Mouse (Mus musculus) liver, postnatal 0 days (tissue): ENCODE results near the gene Smndc1. TPM values are rescaled to one million over a fixed set of nuclear protein-coding genes. Genes with fewer than 3 reads are reported as not detected.

ENCODE experiments used
- ATAC-seq: fragments of 200-750 bp; cut with Nextera tagmentation; 2 replicates; pipeline ENCODE4 v1.8.0; 2017; ENCODE audit warnings: mild to moderate bottlenecking, moderate library complexity
- DNase-seq: peaks from one replicate; pipeline ENCODE4 v3.0.0-alpha.2; 2016
- H3K27ac ChIP-seq: fragments of 300-500 bp; sonication (generic); 2 replicates; pipeline ENCODE4 v1.5.1; 2014; ENCODE audit warnings: antibody characterized with exemption, moderate library complexity, mild to moderate bottlenecking, low read depth
- H3K27me3 ChIP-seq: fragments of 300-500 bp; sonication (generic); 2 replicates; pipeline ENCODE4 v1.6.1; 2014; ENCODE audit warnings: low read length, control low read depth, mixed read lengths; ENCODE audit not compliant: insufficient read depth
- H3K36me3 ChIP-seq: fragments of 300-500 bp; sonication (generic); replicated peaks from 2 replicates; pipeline ENCODE4 v1.6.1; 2014; ENCODE audit warnings: mild to moderate bottlenecking, control low read depth, low read length, moderate library complexity, mixed read lengths; ENCODE audit not compliant: insufficient read depth
- H3K4me1 ChIP-seq: fragments of 300-500 bp; sonication (generic); 2 replicates; pipeline ENCODE4 v1.6.1; 2014; ENCODE audit warnings: antibody characterized with exemption, mild to moderate bottlenecking, control low read depth; ENCODE audit not compliant: insufficient read depth
- H3K4me2 ChIP-seq: fragments of 300-500 bp; sonication (generic); 2 replicates; pipeline ENCODE4 v1.6.1; 2014; ENCODE audit warnings: low read depth, mild to moderate bottlenecking, low read length, moderate library complexity, mixed read lengths
- H3K4me3 ChIP-seq: fragments of 300-500 bp; sonication (generic); 2 replicates; pipeline ENCODE4 v1.5.1; 2014; ENCODE audit warnings: low read depth, low read length
- H3K9ac ChIP-seq: fragments of 300-500 bp; sonication (generic); replicated peaks from 2 replicates; pipeline ENCODE4 v1.6.1; 2014; ENCODE audit warnings: mild to moderate bottlenecking, moderate library complexity
- H3K9me3 ChIP-seq: fragments of 300-500 bp; sonication (generic); 2 replicates; pipeline ENCODE4 v1.6.1; 2016; ENCODE audit warnings: mild to moderate bottlenecking, control low read depth, low read length, mixed read lengths
- CTCF ChIP-seq: sonication (generic); IDR thresholded peaks from 2 replicates; pipeline ENCODE4 v1.5.1; 2016; ENCODE audit warnings: antibody characterized with exemption, low read depth
- EP300 ChIP-seq: IDR thresholded peaks from 2 replicates; pipeline ENCODE4 v1.6.1; 2016; ENCODE audit warnings: antibody characterized with exemption, low read depth, mild to moderate bottlenecking
- whole genome bisulfite sequencing: fragments of 180-500 bp; shearing (Covaris S2); extraction: QIAGEN DNeasy Blood & Tissue Kit; methylation state at CpG from one replicate; pipeline ENCODE4 v1.1.7; 2014; ENCODE audit not compliant: insufficient replicate concordance; 5-methylcytosine and 5-hydroxymethylcytosine counted together
- polyA plus RNA-seq: library from polyadenylated mRNA; unstranded; fragments of >200 nt; fragmentation: Nextera tagmentation; extraction: Ambion mirVana; gene quantifications from 2 replicates; pipeline ENCODE4 v1.2.1, GENCODE M21; 2015

Gene Smndc1
- polyA plus RNA-seq, 1 experiment from 2014 or later: 18.9 TPM

DNA sequence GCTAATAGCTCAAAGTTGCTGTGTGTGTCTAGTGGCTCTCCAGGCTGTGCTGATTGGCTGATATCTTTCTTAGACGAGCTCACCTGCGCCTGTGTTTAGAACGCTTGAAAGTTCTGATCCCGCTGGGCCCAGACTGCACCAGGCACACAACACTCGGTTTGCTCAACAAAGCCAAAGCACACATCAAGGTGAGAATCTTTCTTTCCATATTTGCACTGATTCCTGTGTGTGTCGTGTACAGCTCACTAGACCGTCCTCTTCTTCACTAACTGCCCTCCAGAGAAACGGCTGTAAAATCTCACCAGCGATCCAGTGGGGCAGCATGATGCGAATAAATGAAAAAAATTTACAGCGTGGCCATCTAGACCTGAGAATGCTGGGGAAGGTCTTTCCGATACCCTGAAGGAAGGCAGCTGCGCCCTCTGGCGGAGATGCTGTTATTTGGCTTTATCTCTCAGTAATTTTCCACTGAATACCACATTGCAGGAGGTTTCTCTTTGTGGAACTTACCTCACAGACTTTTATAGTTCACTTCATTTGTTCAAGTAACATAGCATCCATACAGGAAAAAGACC lies 20.8 kb downstream of the Smndc1 start:
- 37% methylated on average over 14 of the region's 14 CpGs for whole genome bisulfite sequencing
- Histone ChIP-seq H3K9ac (0 out of 2 replicates have a peak overlapping the region, but pooled peaks have one; percentile 21), H3K36me3 (peaks cover 34% of the 10 kb centered on the region), H3K4me3 (no peak overlapping the region), H3K4me1 (peaks cover 4% of the 10 kb centered on the region; the same call in 1 of the 2 replicates), H3K27me3 (no peaks in the 10 kb centered on the region), H3K4me2 (peak overlapping the region; percentile 42; the same call in 1 of the 2 replicates), H3K9me3 (no peaks in the 10 kb centered on the region), H3K27ac (no peak overlapping the region)
- peak; percentile 60 for ATAC-seq
- TF ChIP-seq EP300 (no peak), CTCF (peak; percentile 92)
- DNase-seq: peak; percentile 82

DNA sequence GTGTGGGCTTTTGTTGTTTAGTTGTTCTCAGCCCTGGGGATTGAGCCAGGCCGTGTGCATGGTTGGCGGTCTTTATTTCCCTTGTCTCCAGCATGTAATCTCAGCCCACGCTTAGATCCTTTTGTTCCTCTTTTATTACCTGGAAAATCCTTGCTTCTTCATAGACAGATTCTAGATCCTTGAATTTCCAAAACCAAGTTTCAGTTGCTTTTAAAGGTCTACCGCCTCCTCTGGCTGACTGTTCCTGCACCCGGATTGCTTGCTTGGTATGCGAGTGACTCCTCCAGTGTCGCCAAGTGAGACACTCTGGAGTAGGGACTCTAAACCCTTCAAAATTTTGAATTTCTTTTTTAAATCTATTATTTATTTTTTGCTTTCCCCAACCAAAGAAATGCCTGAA lies 23.5 kb downstream of the Smndc1 start:
- Histone ChIP-seq H3K4me1 (peaks cover 6% of the 10 kb centered on the region; the same call in 1 of the 2 replicates), H3K27me3 (no peaks in the 10 kb centered on the region), H3K27ac (no peak overlapping the region), H3K36me3 (peaks cover 16% of the 10 kb centered on the region), H3K4me2 (no peak overlapping the region), H3K4me3 (no peak overlapping the region), H3K9me3 (no peaks in the 10 kb centered on the region), H3K9ac (no peak overlapping the region)
- ATAC-seq: no peak
- DNase-seq: no peak
- WGBS: 87% methylated on average over 7 of the region's 7 CpGs
- TF ChIP-seq EP300 (no peak), CTCF (no peak)

DNA sequence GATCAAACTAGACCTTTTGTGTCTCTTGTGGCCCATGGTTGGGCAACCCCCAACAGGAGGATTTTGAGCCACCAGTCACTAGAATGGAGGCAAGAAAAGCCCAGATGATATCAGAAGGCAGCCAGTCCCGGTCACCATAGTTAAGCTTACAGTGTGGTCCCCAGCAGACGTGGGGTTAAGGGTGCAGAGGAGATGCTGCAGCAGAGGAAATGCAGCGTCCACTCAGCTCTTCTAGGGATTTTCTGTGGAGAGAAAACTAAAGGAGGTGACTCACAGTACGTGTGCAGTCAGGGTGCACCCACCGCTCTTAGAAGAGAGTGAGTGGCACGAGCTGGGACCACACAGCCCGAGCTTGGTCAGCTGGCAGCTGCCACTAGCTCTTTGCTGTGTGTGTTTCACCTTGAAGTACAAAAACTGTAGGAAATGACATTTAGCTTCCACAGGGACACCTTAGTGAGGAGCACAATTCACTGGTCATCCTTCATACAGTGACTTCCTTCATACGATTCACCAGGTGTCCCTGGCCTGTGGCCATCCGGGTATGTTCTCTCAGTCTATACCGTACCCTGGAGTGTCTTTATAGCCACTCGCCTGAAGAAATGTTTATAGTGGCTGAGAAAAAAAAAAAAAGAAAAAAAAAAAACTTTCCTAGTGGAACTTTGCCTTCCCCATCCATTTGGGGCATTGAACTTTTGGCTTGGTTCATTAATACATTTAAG lies 24.2 kb downstream of the Smndc1 start:
- 79% methylated on average over 11 of the region's 11 CpGs for WGBS
- DNase-seq: no peak
- H3K9me3 ChIP-seq: no peaks in the 10 kb centered on the region
- no peak for ATAC-seq
- H3K9ac ChIP-seq: no peak overlapping the region
- TF ChIP-seq CTCF (no peak), EP300 (no peak)
- no peak overlapping the region for H3K4me3 ChIP-seq
- peaks cover 6% of the 10 kb centered on the region; the same call in 1 of the 2 replicates for H3K4me1 ChIP-seq
- no peaks in the 10 kb centered on the region for H3K27me3 ChIP-seq
- peaks cover 9% of the 10 kb centered on the region for H3K36me3 ChIP-seq
- H3K4me2 ChIP-seq: no peak overlapping the region
- H3K27ac ChIP-seq: no peak overlapping the region

DNA sequence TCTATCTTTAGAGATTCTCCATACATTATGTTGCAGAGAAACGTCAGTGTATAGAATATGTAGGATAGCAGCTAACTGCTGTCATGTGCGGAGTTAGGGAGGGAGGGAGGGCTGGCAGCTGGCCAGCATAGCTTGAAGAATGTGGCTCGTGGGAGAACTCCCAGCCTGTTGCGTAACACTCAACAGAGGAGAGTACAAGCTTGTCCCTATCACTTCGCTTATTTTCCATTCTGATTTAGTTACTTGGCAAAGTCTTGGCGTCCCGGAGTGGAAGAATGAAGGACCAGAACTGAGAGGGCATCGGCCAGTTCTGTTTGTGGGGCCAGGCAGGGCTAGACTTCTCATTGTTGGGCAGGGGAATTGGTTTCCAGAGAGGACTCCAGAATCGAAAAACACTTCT lies 25.4 kb downstream of the Smndc1 start:
- Histone ChIP-seq H3K27ac (peak overlapping the region; percentile 65), H3K9ac (no peak overlapping the region), H3K4me3 (no peak overlapping the region), H3K9me3 (no peaks in the 10 kb centered on the region), H3K36me3 (peaks cover under 1% of the 10 kb centered on the region), H3K4me2 (peak overlapping the region; percentile 55), H3K4me1 (peaks cover 6% of the 10 kb centered on the region; the same call in 1 of the 2 replicates), H3K27me3 (no peaks in the 10 kb centered on the region)
- 33% methylated on average over 9 of the region's 9 CpGs for WGBS
- TF ChIP-seq EP300 (no peak), CTCF (no peak)
- ATAC-seq: 0 out of 2 replicates have a peak, but pooled peaks have one; percentile 31
- DNase-seq: peak; percentile 73

DNA sequence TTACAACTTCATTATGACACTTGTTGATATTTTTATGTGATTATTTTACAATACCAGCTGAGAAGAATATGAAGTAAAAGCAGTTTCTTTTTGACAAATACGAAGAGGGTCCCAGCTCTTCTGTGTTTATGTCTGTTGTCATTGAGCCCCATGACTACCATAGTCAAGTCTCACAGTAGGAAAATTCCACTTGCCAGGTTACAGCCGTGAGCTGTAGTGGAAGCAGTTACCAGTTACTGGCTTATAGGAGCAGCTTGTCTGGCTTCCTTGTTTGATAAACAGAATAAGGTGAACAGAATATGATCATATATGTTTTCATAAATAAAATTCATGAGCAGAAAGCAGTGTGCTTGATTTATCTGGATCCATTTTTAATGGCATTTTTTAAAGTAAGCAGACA lies 25.8 kb downstream of the Smndc1 start:
- no peak for DNase-seq
- no peak for ATAC-seq
- Histone ChIP-seq H3K4me1 (peaks cover 5% of the 10 kb centered on the region; the same call in 1 of the 2 replicates), H3K27me3 (no peaks in the 10 kb centered on the region), H3K9ac (no peak overlapping the region), H3K4me2 (no peak overlapping the region; the same call in 1 of the 2 replicates), H3K9me3 (no peaks in the 10 kb centered on the region), H3K27ac (no peak overlapping the region), H3K36me3 (no peaks in the 10 kb centered on the region), H3K4me3 (no peak overlapping the region)
- 73% methylated on average over 2 of the region's 2 CpGs for WGBS
- no peak for TF ChIP-seq CTCF
- TF ChIP-seq EP300: no peak

DNA sequence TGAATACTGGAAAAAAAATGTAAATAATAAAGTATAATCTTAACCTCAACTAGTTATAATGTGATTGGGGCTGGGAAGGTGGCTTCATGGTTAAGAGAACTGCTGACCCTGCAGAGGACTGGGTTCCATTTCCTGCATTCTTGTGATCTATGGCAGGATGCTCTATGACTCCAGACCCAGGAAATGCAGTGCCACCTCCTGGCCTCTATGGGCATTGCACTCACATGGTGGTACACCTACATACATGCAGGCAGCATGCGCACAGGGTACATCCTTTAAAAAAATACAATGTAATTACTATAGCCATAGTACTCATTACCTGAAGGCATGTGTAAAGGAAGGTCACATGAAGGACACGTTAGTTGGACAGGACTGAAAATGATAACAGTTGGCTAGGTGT lies 27.4 kb downstream of the Smndc1 start:
- no peaks in the 10 kb centered on the region for H3K36me3 ChIP-seq
- peak; percentile 68 for DNase-seq
- no peaks in the 10 kb centered on the region for H3K27me3 ChIP-seq
- TF ChIP-seq CTCF: peak; percentile 77
- TF ChIP-seq EP300: no peak
- no peak for ATAC-seq
- H3K9ac ChIP-seq: no peak overlapping the region
- peaks cover 9% of the 10 kb centered on the region; the same call in 1 of the 2 replicates for H3K4me1 ChIP-seq
- 41% methylated on average over 2 of the region's 2 CpGs for WGBS
- H3K27ac ChIP-seq: no peak overlapping the region
- H3K4me3 ChIP-seq: no peak overlapping the region
- no peak overlapping the region for H3K4me2 ChIP-seq
- H3K9me3 ChIP-seq: no peaks in the 10 kb centered on the region
